Comparison of ENCODE assay signal across 9 mouse cellular contexts in genomic region chr19:21227131-21227530, GRCm38 (mm10). TPM values are rescaled to one million over a fixed set of nuclear protein-coding genes. Genes with fewer than 3 reads are reported as not detected.
A peak's percentile ranks its signal among the peaks of the same experiment; 100 is the strongest.
DNase-seq lines count a peak whose midpoint lies in the region; ATAC-seq and TF ChIP-seq lines count a peak whose summit lies in the region.
"Had no signal": no experiment of that assay in that cellular context is flagged by ENCODE, and none has a peak within 500 bp of the region (broad histone marks: within the 10 kb centered on the region; RNA-seq: fewer than 3 reads in every experiment).

No protein-coding gene starts in this region.

- H3K9ac ChIP-seq in forebrain, embryonic 16.5 days (replicated peaks; ENCODE audit: low read depth, low read length) = no peak overlapping the region
- no peak overlapping the region for H3K9ac ChIP-seq in hindbrain, embryonic 11.5 days (ENCODE audit: low read depth, low read length)
- H3K9ac ChIP-seq: limb, embryonic 12.5 days had no signal

- CTCF ChIA-PET in Patski (lab: Charles Lee) = interaction anchor here (1.0 to 1.9 kb wide), 7 partner anchors 19 to 190 kb away, joined by 3 to 5 read pairs (median 4); no protein-coding TSS in a partner anchor

- in situ Hi-C loops in Patski (cut with MboI; ENCODE audit: low pct_unique_long_range_greater_than_20kb) = no loop called here

- peak; percentile 4 for DNase-seq in kidney, adult 2 months
- DNase-seq in kidney, adult 9 months = no peak
- peak; percentile 91 for DNase-seq in Patski (ENCODE audit: low read depth, low spot score)
- peak; percentile 28 to 68 for DNase-seq in left cerebral cortex, adult 9 months (ENCODE audit: low spot score in 2 of 2)
- DNase-seq in hindbrain, embryonic 11.5 days (ENCODE audit: low spot score) = no peak
- DNase-seq in liver = no peak

- H3K4me1 ChIP-seq in kidney, adult 2 months (ENCODE audit: control insufficient read depth, insufficient read depth, low read length) = 0 out of 2 replicates have a peak, but pooled peaks cover 4% of the 10 kb centered on the region
- no peaks in the 10 kb centered on the region for H3K4me1 ChIP-seq in forebrain, embryonic 16.5 days (replicated peaks; ENCODE audit: control insufficient read depth, insufficient read depth, low read length)
- no peaks in the 10 kb centered on the region for H3K4me1 ChIP-seq in hindbrain, embryonic 11.5 days (replicated peaks; ENCODE audit: control insufficient read depth, insufficient read depth, low read length)
- H3K4me1 ChIP-seq: limb, embryonic 12.5 days had no signal

- H3K27ac ChIP-seq in kidney, adult 2 months (ENCODE audit: insufficient read depth, low read depth, low read length) = no peak overlapping the region
- H3K27ac ChIP-seq in forebrain, embryonic 16.5 days (ENCODE audit: low read length) = no peak overlapping the region
- H3K27ac ChIP-seq in hindbrain, embryonic 11.5 days (ENCODE audit: low read depth, low read length) = no peak overlapping the region
- H3K27ac ChIP-seq: limb, embryonic 12.5 days had no signal

- H3K9me3 ChIP-seq in forebrain, embryonic 16.5 days (ENCODE audit: control insufficient read depth, low read length) = no peaks in the 10 kb centered on the region
- no peaks in the 10 kb centered on the region for H3K9me3 ChIP-seq in hindbrain, embryonic 11.5 days (ENCODE audit: control insufficient read depth, low read length)
- H3K9me3 ChIP-seq: limb, embryonic 12.5 days had no signal

- ATAC-seq in Patski = peak; percentile 95
- ATAC-seq in frontal cortex, adult (ENCODE audit: low TSS enrichment) = peak; percentile 97
- no peak for ATAC-seq in forebrain, embryonic 16.5 days
- ATAC-seq in hindbrain, embryonic 11.5 days (ENCODE audit: low FRiP score) = no peak

- no peak for TF ChIP-seq CTCF in kidney, adult 2 months (conservative IDR thresholded peaks at IDR 0.05; ENCODE audit: insufficient read depth, insufficient read length, low read depth, low read length)
- TF ChIP-seq CTCF in Patski (IDR thresholded peaks at IDR 0.05) = no peak

- WGBS in kidney, adult 2 months = 56% methylated on average over 4 of the region's 4 CpGs
- WGBS in forebrain, embryonic 16.5 days = 60% methylated on average over 4 of the region's 4 CpGs
- WGBS in hindbrain, embryonic 11.5 days = 85% methylated on average over 4 of the region's 4 CpGs

- H3K4me3 ChIP-seq in kidney, adult 2 months (ENCODE audit: insufficient read depth, low read depth, low read length) = no peak overlapping the region
- H3K4me3 ChIP-seq in forebrain, embryonic 16.5 days (replicated peaks; ENCODE audit: low read length) = no peak overlapping the region
- no peak overlapping the region for H3K4me3 ChIP-seq in hindbrain, embryonic 11.5 days (ENCODE audit: low read depth, low read length)
- H3K4me3 ChIP-seq: limb, embryonic 12.5 days had no signal

- POLR2A ChIA-PET in Patski (lab: Charles Lee) = interaction anchor here (0.9 kb wide), 1 partner anchor 120 kb away, joined by 3 read pairs; no protein-coding TSS in a partner anchor

- H3K27me3 ChIP-seq in kidney, adult 2 months (replicated peaks; ENCODE audit: control insufficient read depth, insufficient read depth, low read length) = no peaks in the 10 kb centered on the region
- H3K27me3 ChIP-seq in Patski = no peaks in the 10 kb centered on the region
- H3K27me3 ChIP-seq in forebrain, embryonic 16.5 days (replicated peaks; ENCODE audit: control insufficient read depth, insufficient read depth, low read length) = no peaks in the 10 kb centered on the region
- H3K27me3 ChIP-seq in hindbrain, embryonic 11.5 days (ENCODE audit: control insufficient read depth, insufficient read depth, low read length) = no peaks in the 10 kb centered on the region
- H3K27me3 ChIP-seq: limb, embryonic 12.5 days had no signal

- no peaks in the 10 kb centered on the region for H3K36me3 ChIP-seq in kidney, adult 2 months (ENCODE audit: control insufficient read depth, insufficient read depth, low read length)
- H3K36me3 ChIP-seq in forebrain, embryonic 16.5 days (ENCODE audit: control insufficient read depth, insufficient read depth) = no peaks in the 10 kb centered on the region
- no peaks in the 10 kb centered on the region for H3K36me3 ChIP-seq in hindbrain, embryonic 11.5 days (ENCODE audit: control insufficient read depth, insufficient read depth, low read length)
- H3K36me3 ChIP-seq: limb, embryonic 12.5 days had no signal

- no peak overlapping the region for H3K4me2 ChIP-seq in forebrain, embryonic 16.5 days (ENCODE audit: low read length)
- no peak overlapping the region for H3K4me2 ChIP-seq in hindbrain, embryonic 11.5 days (replicated peaks; ENCODE audit: low read depth, low read length)
- H3K4me2 ChIP-seq: limb, embryonic 12.5 days had no signal

- TF ChIP-seq POLR2A in kidney, adult 2 months (IDR thresholded peaks at IDR 0.05; ENCODE audit: low read depth, low read length) = no peak

RNA-seq across cellular contexts. Expression of gene Zfand5, which starts 44.9 kb away (rescaled TPM):
- polyA plus RNA-seq in kidney, adult 2 months (2012; rRNA removed) = 8.7 and 17.4 TPM in 2 replicates
- polyA plus RNA-seq in Patski (2021) = 150 TPM
- 134 and 162 TPM in 2 replicates for polyA plus RNA-seq in forebrain, embryonic 16.5 days (2015; fragmentation: Nextera tagmentation; extraction: Ambion mirVana)
- 170 and 197 TPM in 2 replicates for polyA plus RNA-seq in hindbrain, embryonic 11.5 days (2014; fragmentation: Nextera tagmentation; extraction: Ambion mirVana)

Comparison
In these comparisons a context has a peak if more than half of its experiments do, and no peak if none do; other contexts are left out.
1. DNase-seq: peak in kidney, adult 2 months (single experiment), Patski (single experiment) and left cerebral cortex, adult 9 months (2 of 2); none in kidney, adult 9 months (single experiment), hindbrain, embryonic 11.5 days (single experiment) and liver (single experiment).
2. ATAC-seq: peak in Patski (single experiment) and frontal cortex, adult (single experiment); none in forebrain, embryonic 16.5 days (single experiment) and hindbrain, embryonic 11.5 days (single experiment).